In genomic region chr17:24453372-24453771, GRCm38 (mm10) we compare ENCODE assay signal across 8 mouse cellular contexts. TPM values are rescaled to one million over a fixed set of nuclear protein-coding genes. Genes with fewer than 3 reads are reported as not detected.
DNase-seq lines count a peak whose midpoint lies in the region; ATAC-seq and TF ChIP-seq lines count a peak whose summit lies in the region.

No protein-coding gene starts in this region.

- no peaks in the 10 kb centered on the region for H3K27me3 ChIP-seq in heart, embryonic 11.5 days (ENCODE audit: control insufficient read depth, insufficient read depth, low read length)
- no peaks in the 10 kb centered on the region for H3K27me3 ChIP-seq in lung, embryonic 14.5 days (ENCODE audit: insufficient read depth, low read length)
- no peaks in the 10 kb centered on the region for H3K27me3 ChIP-seq in liver, embryonic 12.5 days (replicated peaks)
- no peaks in the 10 kb centered on the region for H3K27me3 ChIP-seq in stomach, embryonic 14.5 days (ENCODE audit: control insufficient read depth, insufficient read depth, low read length)

- peaks cover 10% of the 10 kb centered on the region for H3K36me3 ChIP-seq in heart, embryonic 11.5 days (ENCODE audit: control insufficient read depth, insufficient read depth, low read length)
- peaks cover 27% of the 10 kb centered on the region for H3K36me3 ChIP-seq in lung, embryonic 14.5 days (ENCODE audit: insufficient read depth)
- H3K36me3 ChIP-seq in liver, embryonic 12.5 days: peaks cover 35% of the 10 kb centered on the region
- peaks cover 29% of the 10 kb centered on the region for H3K36me3 ChIP-seq in stomach, embryonic 14.5 days (ENCODE audit: control insufficient read depth, insufficient read depth, low read length)

- no peak overlapping the region for H3K4me3 ChIP-seq in heart, embryonic 11.5 days (ENCODE audit: low read depth, low read length)
- no peak overlapping the region for H3K4me3 ChIP-seq in lung, embryonic 14.5 days (ENCODE audit: low read depth, low read length)
- peak overlapping the region; percentile 83 for H3K4me3 ChIP-seq in liver, embryonic 12.5 days
- no peak overlapping the region for H3K4me3 ChIP-seq in stomach, embryonic 14.5 days (ENCODE audit: low read depth, low read length)

- 81% methylated on average over 2 of the region's 2 CpGs for WGBS in heart, embryonic 11.5 days (ENCODE audit: insufficient replicate concordance)
- 73% methylated on average over 2 of the region's 2 CpGs for WGBS in lung, embryonic 14.5 days
- WGBS in liver, embryonic 12.5 days (ENCODE audit: insufficient replicate concordance): 52% methylated on average over 2 of the region's 2 CpGs
- WGBS in stomach, embryonic 14.5 days: 66% methylated on average over 2 of the region's 2 CpGs

- no peak overlapping the region for H3K9ac ChIP-seq in heart, embryonic 11.5 days (ENCODE audit: low read depth, low read length)
- no peak overlapping the region for H3K9ac ChIP-seq in lung, embryonic 14.5 days
- H3K9ac ChIP-seq in liver, embryonic 12.5 days: peak overlapping the region; percentile 4; the same call in 1 of the 2 replicates
- no peak overlapping the region for H3K9ac ChIP-seq in stomach, embryonic 14.5 days (replicated peaks; ENCODE audit: low read depth, low read length)

- H3K9me3 ChIP-seq in heart, embryonic 11.5 days (replicated peaks; ENCODE audit: control insufficient read depth, low read length): no peaks in the 10 kb centered on the region
- H3K9me3 ChIP-seq in lung, embryonic 14.5 days (ENCODE audit: low read depth, low read length): no peaks in the 10 kb centered on the region
- H3K9me3 ChIP-seq in liver, embryonic 12.5 days (replicated peaks): no peaks in the 10 kb centered on the region
- no peaks in the 10 kb centered on the region for H3K9me3 ChIP-seq in stomach, embryonic 14.5 days (ENCODE audit: control insufficient read depth, low read depth, low read length)

- H3K4me1 ChIP-seq in heart, embryonic 11.5 days (ENCODE audit: control insufficient read depth, insufficient read depth, low read length): peaks cover 6% of the 10 kb centered on the region; the same call in 1 of the 2 replicates
- 0 out of 2 replicates have a peak, but pooled peaks cover 5% of the 10 kb centered on the region for H3K4me1 ChIP-seq in lung, embryonic 14.5 days (ENCODE audit: insufficient read depth)
- H3K4me1 ChIP-seq in liver, embryonic 12.5 days: peaks cover 28% of the 10 kb centered on the region
- H3K4me1 ChIP-seq in stomach, embryonic 14.5 days (ENCODE audit: control insufficient read depth, insufficient read depth, low read length): peaks cover 10% of the 10 kb centered on the region; the same call in 1 of the 2 replicates

- no peak for TF ChIP-seq CTCF in lung, embryonic 14.5 days (IDR thresholded peaks at IDR 0.05; ENCODE audit: low read depth)

- no peak for DNase-seq in heart, adult 18-20 months
- DNase-seq in lung, embryonic 14.5 days: no peak
- DNase-seq in lung, postnatal 36 days: no peak
- no peak for DNase-seq in Muller cell, postnatal 12 days (ENCODE audit: inconsistent ontology term)
- no peak for DNase-seq in heart, postnatal 4 days

- H3K27ac ChIP-seq in heart, embryonic 11.5 days (ENCODE audit: low read depth, low read length): no peak overlapping the region
- H3K27ac ChIP-seq in lung, embryonic 14.5 days (ENCODE audit: low read depth): no peak overlapping the region
- peak overlapping the region; percentile 99 for H3K27ac ChIP-seq in liver, embryonic 12.5 days
- H3K27ac ChIP-seq in stomach, embryonic 14.5 days (ENCODE audit: low read length): no peak overlapping the region

- ATAC-seq in heart, embryonic 11.5 days (replicated peaks; ENCODE audit: insufficient number of reproducible peaks, low FRiP score, low TSS enrichment): no peak
- ATAC-seq in lung, embryonic 14.5 days (ENCODE audit: insufficient read depth): no peak
- 0 out of 2 replicates have a peak, but pooled peaks have one; percentile 16 for ATAC-seq in liver, embryonic 12.5 days
- no peak for ATAC-seq in stomach, embryonic 14.5 days (ENCODE audit: insufficient number of reproducible peaks, insufficient read depth, low FRiP score, low read depth)

- H3K4me2 ChIP-seq in heart, embryonic 11.5 days: peak overlapping the region; percentile 84; the same call in 1 of the 2 replicates
- H3K4me2 ChIP-seq in lung, embryonic 14.5 days: peak overlapping the region; percentile 59
- peak overlapping the region; percentile 85 for H3K4me2 ChIP-seq in liver, embryonic 12.5 days
- H3K4me2 ChIP-seq in stomach, embryonic 14.5 days (replicated peaks; ENCODE audit: low read depth, low read length): 0 out of 2 replicates have a peak overlapping the region, but pooled peaks have one; percentile 73

RNA-seq across cellular contexts. Expression of gene Dnase1l2, which starts 10.5 kb away (rescaled TPM):
- 0.86 and 1.6 TPM in 2 replicates for polyA plus RNA-seq in heart, embryonic 11.5 days (2014; fragmentation: Nextera tagmentation; extraction: Ambion mirVana)
- total RNA-seq in heart, adult 18-20 months (2021): 1 to 10 TPM in 1 of 2 experiments, under 1 TPM in 1; 0.69 to 1.5 TPM
- polyA plus RNA-seq in lung, embryonic 14.5 days (2014; fragmentation: Nextera tagmentation; extraction: Ambion mirVana): 1.8 and 2.6 TPM in 2 replicates
- polyA plus RNA-seq in liver, embryonic 12.5 days (2016; fragmentation: Nextera tagmentation; extraction: Ambion mirVana): 0.70 and 0.96 TPM in 2 replicates
- 2.6 and 3.1 TPM in 2 replicates for polyA plus RNA-seq in stomach, embryonic 14.5 days (2014; fragmentation: Nextera tagmentation; extraction: Ambion mirVana)
- total RNA-seq in heart, postnatal 4 days (2021): 1 to 10 TPM; 1.0 to 1.5 TPM

RNA-seq across cellular contexts. Expression of gene E4f1, which starts 16.7 kb away (rescaled TPM):
- polyA plus RNA-seq in heart, embryonic 11.5 days (2014; fragmentation: Nextera tagmentation; extraction: Ambion mirVana): 14.0 and 17.6 TPM in 2 replicates
- 10 to 100 TPM in 1 of 2 experiments, 1 to 10 TPM in 1; 9.8 to 10.1 TPM for total RNA-seq in heart, adult 18-20 months (2021)
- 22.3 and 25.2 TPM in 2 replicates for polyA plus RNA-seq in lung, embryonic 14.5 days (2014; fragmentation: Nextera tagmentation; extraction: Ambion mirVana)
- 19.2 and 20.7 TPM in 2 replicates for polyA plus RNA-seq in liver, embryonic 12.5 days (2016; fragmentation: Nextera tagmentation; extraction: Ambion mirVana)
- 25.1 and 28.5 TPM in 2 replicates for polyA plus RNA-seq in stomach, embryonic 14.5 days (2014; fragmentation: Nextera tagmentation; extraction: Ambion mirVana)
- 10 to 100 TPM; 17.3 to 19.3 TPM for total RNA-seq in heart, postnatal 4 days (2021)

RNA-seq across cellular contexts. Expression of gene Pgp, which starts 16.8 kb away (rescaled TPM):
- polyA plus RNA-seq in heart, embryonic 11.5 days (2014; fragmentation: Nextera tagmentation; extraction: Ambion mirVana): 75.8 and 77.2 TPM in 2 replicates
- 10 to 100 TPM; 40.1 to 43.5 TPM for total RNA-seq in heart, adult 18-20 months (2021)
- polyA plus RNA-seq in lung, embryonic 14.5 days (2014; fragmentation: Nextera tagmentation; extraction: Ambion mirVana): 57.9 and 60.2 TPM in 2 replicates
- 99.5 and 101 TPM in 2 replicates for polyA plus RNA-seq in liver, embryonic 12.5 days (2016; fragmentation: Nextera tagmentation; extraction: Ambion mirVana)
- 51.7 and 57.0 TPM in 2 replicates for polyA plus RNA-seq in stomach, embryonic 14.5 days (2014; fragmentation: Nextera tagmentation; extraction: Ambion mirVana)
- total RNA-seq in heart, postnatal 4 days (2021): 10 to 100 TPM; 46.5 to 49.3 TPM

RNA-seq across cellular contexts. Expression of gene Bricd5, which starts 20.3 kb away (rescaled TPM):
- polyA plus RNA-seq in heart, embryonic 11.5 days (2014; fragmentation: Nextera tagmentation; extraction: Ambion mirVana): 0.21 and 0.42 TPM in 2 replicates
- not detected for total RNA-seq in heart, adult 18-20 months (2021)
- 0.37 TPM in 1 of 2 replicates, not detected in the other for polyA plus RNA-seq in lung, embryonic 14.5 days (2014; fragmentation: Nextera tagmentation; extraction: Ambion mirVana)
- 0.18 TPM in 1 of 2 replicates, not detected in the other for polyA plus RNA-seq in liver, embryonic 12.5 days (2016; fragmentation: Nextera tagmentation; extraction: Ambion mirVana)
- 0.56 TPM in 1 of 2 replicates, not detected in the other for polyA plus RNA-seq in stomach, embryonic 14.5 days (2014; fragmentation: Nextera tagmentation; extraction: Ambion mirVana)
- under 1 TPM in 1 of 2 experiments, not detected in 1; 0.29 TPM for total RNA-seq in heart, postnatal 4 days (2021)

RNA-seq across cellular contexts. Expression of gene Mlst8, which starts 25.5 kb away (rescaled TPM):
- polyA plus RNA-seq in heart, embryonic 11.5 days (2014; fragmentation: Nextera tagmentation; extraction: Ambion mirVana): 17.5 and 20.9 TPM in 2 replicates
- total RNA-seq in heart, adult 18-20 months (2021): 10 to 100 TPM in 1 of 2 experiments, 1 to 10 TPM in 1; 8.1 to 10.3 TPM
- polyA plus RNA-seq in lung, embryonic 14.5 days (2014; fragmentation: Nextera tagmentation; extraction: Ambion mirVana): 23.8 and 30.2 TPM in 2 replicates
- polyA plus RNA-seq in liver, embryonic 12.5 days (2016; fragmentation: Nextera tagmentation; extraction: Ambion mirVana): 17.2 and 19.4 TPM in 2 replicates
- polyA plus RNA-seq in stomach, embryonic 14.5 days (2014; fragmentation: Nextera tagmentation; extraction: Ambion mirVana): 39.7 and 46.2 TPM in 2 replicates
- 10 to 100 TPM; 14.9 to 16.3 TPM for total RNA-seq in heart, postnatal 4 days (2021)
